Mouse (Mus musculus) heart, embryonic 14.5 days (tissue): ENCODE results near the gene Dcdc2c. TPM values are rescaled to one million over a fixed set of nuclear protein-coding genes. Genes with fewer than 3 reads are reported as not detected.
A peak's percentile ranks its signal among the peaks of the same experiment; 100 is the strongest.

Source experiments
- ATAC-seq: fragments of 200-750 bp; cut with Nextera tagmentation; 2 replicates; pipeline ENCODE4 v1.8.0; 2017; ENCODE audit warnings: low read depth, moderate TSS enrichment; ENCODE audit not compliant: insufficient number of reproducible peaks, insufficient read depth, low FRiP score
- H3K27ac ChIP-seq, 2 experiments: fragments of 200-500 bp in 1 of 2; fragments of 300-500 bp in 1 of 2; sonication (generic) in 1 of 2; replicated peaks in 1 of 2; 2 replicates each; pipeline ENCODE4 v1.5.1; 2012 to 2014; ENCODE audit warnings: low read depth in 2 of 2, low read length in 2 of 2, control low read depth in 1 of 2, mild to moderate bottlenecking in 1 of 2, mixed read lengths in 1 of 2; ENCODE audit not compliant: control insufficient read depth in 1 of 2, insufficient read depth in 1 of 2
- H3K27me3 ChIP-seq: fragments of 300-500 bp; sonication (generic); 2 replicates; pipeline ENCODE4 v1.6.1; 2014; ENCODE audit warnings: mild to moderate bottlenecking, low read length, control low read depth; ENCODE audit not compliant: control insufficient read depth, insufficient read depth
- H3K36me3 ChIP-seq: fragments of 300-500 bp; sonication (generic); 2 replicates; pipeline ENCODE4 v1.6.1; 2014; ENCODE audit warnings: mild to moderate bottlenecking, control low read depth, low read length, mixed read lengths; ENCODE audit not compliant: control insufficient read depth, insufficient read depth
- H3K4me1 ChIP-seq, 2 experiments: fragments of 200-500 bp in 1 of 2; fragments of 300-500 bp in 1 of 2; sonication (generic) in 1 of 2; 2 replicates each; pipeline ENCODE4 v1.6.1; 2012 to 2014; ENCODE audit warnings: low read length in 2 of 2, control low read depth in 1 of 2, mixed read lengths in 1 of 2; ENCODE audit not compliant: control insufficient read depth in 2 of 2, insufficient read depth in 2 of 2
- H3K4me2 ChIP-seq: fragments of 300-500 bp; sonication (generic); 2 replicates; pipeline ENCODE4 v1.6.1; 2014; ENCODE audit warnings: mild to moderate bottlenecking, low read length
- H3K4me3 ChIP-seq, 2 experiments: fragments of 200-500 bp in 1 of 2; fragments of 300-500 bp in 1 of 2; sonication (generic) in 1 of 2; 2 replicates each; pipeline ENCODE4 v1.5.1; 2012 to 2014; ENCODE audit warnings: low read length in 2 of 2, mild to moderate bottlenecking in 2 of 2, control low read depth in 1 of 2, low read depth in 1 of 2, moderate library complexity in 1 of 2; ENCODE audit not compliant: control insufficient read depth in 1 of 2, insufficient read depth in 1 of 2
- H3K9ac ChIP-seq: fragments of 300-500 bp; sonication (generic); 2 replicates; pipeline ENCODE4 v1.6.1; 2014; ENCODE audit warnings: mild to moderate bottlenecking, low read length
- H3K9me3 ChIP-seq: fragments of 300-500 bp; sonication (generic); 2 replicates; pipeline ENCODE4 v1.6.1; 2016; ENCODE audit warnings: low read length, control low read depth; ENCODE audit not compliant: control insufficient read depth
- WGBS: fragments of 180-500 bp; shearing (Covaris S2); extraction: QIAGEN DNeasy Blood & Tissue Kit; methylation state at CpG from one replicate; pipeline ENCODE4 v1.1.7; 2014; 5-methylcytosine and 5-hydroxymethylcytosine counted together
- polyA plus RNA-seq: library from polyadenylated mRNA; unstranded; fragments of >200 nt; fragmentation: Nextera tagmentation; extraction: Ambion mirVana; gene quantifications from 2 replicates; pipeline ENCODE4 v1.2.1, GENCODE M21; 2014

Dcdc2c gene
- polyA plus RNA-seq = 0.13 TPM in 1 of 2 replicates, not detected in the other

DNA sequence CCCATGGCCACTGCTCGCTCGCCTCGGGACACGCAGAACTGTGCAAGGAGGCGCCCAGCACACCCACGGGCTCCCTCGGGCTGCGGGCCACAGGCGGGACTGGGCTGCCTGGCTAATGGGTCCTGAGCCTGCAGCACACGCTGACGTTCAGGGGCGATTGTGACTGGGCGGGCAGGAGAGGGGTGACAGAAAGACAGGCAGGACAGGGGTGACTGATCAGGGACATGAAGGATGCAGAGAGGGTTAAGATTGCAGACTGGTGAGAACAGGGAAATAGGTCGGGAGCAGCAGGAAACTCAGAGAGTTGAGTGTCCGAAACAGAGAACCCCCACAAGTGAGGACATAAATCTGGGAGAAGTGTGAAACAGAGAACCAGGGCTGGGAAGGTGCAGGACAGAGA, at the start of gene Dcdc2c:
Dcdc2c (minus strand) TSS at position 101 of the 400 bp plus-strand sequence.
- no peak within 1 kb of the TSS for H3K27ac ChIP-seq
- H3K9ac ChIP-seq = no peak within 1 kb of the TSS
- 54% methylated on average over 15 of the region's 15 CpGs for WGBS
- no peaks in the 10 kb centered on the region; a peak in 1 of 4 replicates for H3K4me1 ChIP-seq
- no peaks in the 10 kb centered on the region for H3K9me3 ChIP-seq
- no peak for ATAC-seq
- H3K4me3 ChIP-seq = no peak within 1 kb of the TSS
- H3K4me2 ChIP-seq = peak within 1 kb of the TSS; percentile 49
- no peaks in the 10 kb centered on the region for H3K27me3 ChIP-seq
- no peaks in the 10 kb centered on the region for H3K36me3 ChIP-seq

DNA sequence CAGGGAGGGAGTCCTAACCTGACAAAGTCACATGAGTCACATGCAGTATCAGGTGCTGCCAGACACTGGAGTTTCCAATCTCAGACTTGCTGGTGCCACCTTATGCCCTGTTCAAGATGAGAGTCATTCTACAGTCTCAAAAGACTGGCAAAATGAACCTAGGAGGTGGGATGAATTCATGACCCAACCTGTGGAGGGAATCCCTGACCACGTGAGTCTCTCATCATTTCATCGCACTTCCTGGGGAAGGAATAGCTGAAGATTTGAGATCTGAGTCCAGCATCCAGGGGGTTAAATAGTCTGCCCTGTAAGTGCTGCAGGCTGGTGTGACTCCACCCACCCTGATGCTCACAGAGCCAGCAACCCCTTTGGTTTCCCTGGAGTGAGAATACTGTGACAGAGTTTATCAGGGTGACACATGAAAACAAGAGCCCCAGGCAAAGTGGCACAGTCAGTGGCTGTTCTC, 46.4 kb upstream of the Dcdc2c start:
- no peak overlapping the region for H3K27ac ChIP-seq
- WGBS = 39% methylated on average over 2 of the region's 2 CpGs

DNA sequence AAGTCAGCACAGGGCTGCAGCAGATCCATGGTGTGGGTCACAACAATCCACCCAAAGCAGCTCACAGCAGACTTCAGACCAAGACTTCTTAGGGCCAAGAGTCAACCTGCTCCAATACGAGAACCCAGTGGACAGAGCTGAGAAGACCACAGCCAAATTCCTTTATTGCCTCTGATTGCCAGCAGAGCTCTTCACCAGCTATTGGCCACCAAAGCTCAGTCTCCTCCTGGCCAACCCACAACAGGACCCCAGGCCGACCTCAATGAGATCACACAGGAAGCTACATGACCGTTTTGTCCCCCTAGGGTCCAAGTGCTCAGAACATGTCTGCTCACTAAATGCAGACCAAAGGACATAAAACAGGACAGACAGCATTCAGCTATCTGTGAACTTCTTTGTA, 45.9 kb upstream of the Dcdc2c start:
- Histone ChIP-seq H3K27ac (no peak overlapping the region), H3K4me2 (no peak overlapping the region)
- 28% methylated on average over 3 of the region's 3 CpGs for WGBS

More for the DNA sequence above, 46.4 kb upstream of the Dcdc2c start:
- Histone ChIP-seq H3K36me3 (no peaks in the 10 kb centered on the region), H3K4me1 (peaks cover 11 to 14% of the 10 kb centered on the region in 2 experiments; a peak in 3 of 4 replicates), H3K9ac (no peak overlapping the region), H3K27me3 (no peaks in the 10 kb centered on the region), H3K4me3 (no peak overlapping the region), H3K4me2 (no peak overlapping the region), H3K9me3 (no peaks in the 10 kb centered on the region)
- ATAC-seq = no peak

DNA sequence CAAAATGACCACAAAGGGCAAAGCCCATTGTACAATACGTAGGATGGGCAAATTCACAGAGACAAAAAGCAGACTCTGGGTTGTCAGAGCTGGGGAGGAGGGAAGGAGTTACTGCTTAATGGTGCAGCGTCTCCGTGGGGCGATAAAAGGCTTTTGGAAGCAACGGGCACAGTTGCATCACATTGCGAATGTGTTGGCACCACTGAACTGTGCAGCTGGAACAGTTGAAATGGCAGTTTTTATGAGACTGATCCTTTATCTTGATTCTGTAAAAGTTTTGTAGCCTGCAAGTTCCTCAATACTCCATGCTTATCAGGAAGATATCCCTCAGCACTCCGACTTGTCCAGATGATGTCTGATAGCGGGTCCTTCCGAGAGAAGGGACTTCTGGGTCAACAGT, 45.5 kb upstream of the Dcdc2c start:
- H3K4me3 ChIP-seq = no peak overlapping the region
- peaks cover 11 to 14% of the 10 kb centered on the region in 2 experiments; a peak in 3 of 4 replicates for H3K4me1 ChIP-seq
- 47% methylated on average over 9 of the region's 9 CpGs for WGBS
- no peaks in the 10 kb centered on the region for H3K9me3 ChIP-seq
- no peaks in the 10 kb centered on the region for H3K27me3 ChIP-seq
- no peak overlapping the region for H3K9ac ChIP-seq
- no peaks in the 10 kb centered on the region for H3K36me3 ChIP-seq
- ATAC-seq = no peak
- H3K27ac ChIP-seq = no peak overlapping the region
- no peak overlapping the region for H3K4me2 ChIP-seq

More for the DNA sequence above, 45.9 kb upstream of the Dcdc2c start:
- Histone ChIP-seq H3K4me1 (peaks cover 11 to 14% of the 10 kb centered on the region in 2 experiments; a peak in 3 of 4 replicates), H3K27me3 (no peaks in the 10 kb centered on the region), H3K9ac (no peak overlapping the region), H3K36me3 (no peaks in the 10 kb centered on the region), H3K4me3 (no peak overlapping the region), H3K9me3 (no peaks in the 10 kb centered on the region)
- ATAC-seq = no peak

DNA sequence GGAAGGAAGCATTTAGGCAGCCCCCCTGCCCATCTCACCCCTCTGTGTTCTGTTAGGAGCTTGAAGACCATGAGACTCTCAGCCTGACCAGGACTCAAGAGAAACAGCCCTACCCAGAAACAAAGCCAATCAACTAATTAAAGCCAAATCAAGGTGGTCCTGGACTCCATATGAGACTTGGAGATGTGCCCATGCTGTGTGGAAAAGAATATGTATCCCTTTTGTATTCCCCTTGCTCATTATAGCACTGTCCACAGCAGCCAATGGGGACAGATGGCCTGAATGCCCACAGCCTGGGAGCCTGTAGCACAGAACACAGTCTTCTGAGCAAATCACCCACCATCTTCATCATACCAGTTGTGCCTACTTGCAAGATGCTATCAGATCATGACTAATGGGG, 44.7 kb upstream of the Dcdc2c start:
- Histone ChIP-seq H3K4me1 (peaks cover 11 to 14% of the 10 kb centered on the region in 2 experiments; a peak in 3 of 4 replicates), H3K9ac (no peak overlapping the region), H3K9me3 (no peaks in the 10 kb centered on the region), H3K4me2 (no peak overlapping the region), H3K36me3 (no peaks in the 10 kb centered on the region), H3K27me3 (no peaks in the 10 kb centered on the region), H3K27ac (no peak overlapping the region), H3K4me3 (no peak overlapping the region)
- no peak for ATAC-seq

DNA sequence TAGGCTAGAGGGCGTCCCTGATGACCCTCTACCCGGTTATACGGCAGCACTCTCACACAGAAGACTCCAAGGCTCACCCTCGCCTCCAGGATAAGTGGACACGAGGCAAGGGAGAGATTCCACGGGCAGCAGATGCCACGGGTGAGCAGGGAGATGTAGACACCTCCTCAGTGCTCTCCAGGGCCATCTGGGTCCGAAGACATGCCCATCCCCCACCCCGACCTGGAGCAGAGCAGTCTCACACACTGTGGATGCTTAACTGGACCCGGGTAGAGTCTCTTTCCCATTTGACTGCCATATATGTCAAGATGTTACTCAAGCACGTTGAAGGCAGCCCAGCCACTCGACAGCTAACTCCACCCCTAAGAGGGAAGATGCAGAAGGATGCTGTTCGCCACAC, 38.2 kb upstream of the Dcdc2c start:
- Histone ChIP-seq H3K36me3 (no peaks in the 10 kb centered on the region), H3K9ac (no peak overlapping the region), H3K4me3 (no peak overlapping the region), H3K4me1 (peaks cover 2 to 4% of the 10 kb centered on the region in 2 experiments; a peak in 3 of 4 replicates), H3K27me3 (peaks cover 18% of the 10 kb centered on the region), H3K4me2 (no peak overlapping the region), H3K27ac (no peak overlapping the region), H3K9me3 (no peaks in the 10 kb centered on the region)
- WGBS = 38% methylated on average over 13 of the region's 13 CpGs
- no peak for ATAC-seq

DNA sequence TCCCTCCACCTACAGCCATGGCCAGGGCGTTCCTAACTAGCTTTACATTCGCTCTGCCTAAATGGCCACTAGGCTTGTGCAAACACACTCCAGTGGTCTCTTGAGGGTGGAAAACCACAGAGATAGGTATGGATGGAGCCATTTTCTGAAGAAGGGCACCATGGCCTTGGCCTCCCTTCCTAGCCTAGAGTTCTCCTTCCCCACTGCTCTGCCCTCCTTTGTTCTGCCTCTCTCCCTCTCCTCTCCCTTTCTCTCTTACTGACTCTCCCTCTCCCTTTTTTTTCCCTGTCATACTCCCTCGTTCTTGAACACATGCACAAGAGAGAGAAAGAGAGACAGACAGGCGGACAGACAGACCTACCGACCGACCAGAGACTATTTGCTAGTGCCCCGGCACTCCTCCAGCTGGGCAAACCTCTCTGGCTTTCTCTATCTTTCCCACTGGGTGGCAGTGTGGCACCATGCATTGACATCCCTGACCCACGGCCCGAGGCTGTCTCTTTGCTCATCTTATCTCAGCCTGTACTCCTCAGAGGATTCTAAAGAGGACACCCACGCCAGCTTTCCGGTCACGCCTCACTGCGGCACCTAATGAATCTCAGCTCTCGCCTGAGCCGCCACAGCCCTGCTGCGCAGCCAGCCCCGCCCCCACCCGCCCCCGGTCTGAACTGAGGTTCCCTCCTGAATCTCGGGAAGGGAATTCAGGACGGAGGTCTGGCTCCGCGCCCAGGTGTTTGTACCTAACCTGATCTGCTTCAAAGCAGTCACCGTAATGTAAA, 37.1 kb upstream of the Dcdc2c start:
- Histone ChIP-seq H3K9ac (peak overlapping the region; percentile 47), H3K27ac (no peak overlapping the region), H3K4me1 (peaks cover 2 to 4% of the 10 kb centered on the region in 2 experiments; a peak in 3 of 4 replicates), H3K36me3 (no peaks in the 10 kb centered on the region), H3K4me2 (peak overlapping the region; percentile 80), H3K9me3 (no peaks in the 10 kb centered on the region), H3K27me3 (peaks cover 18% of the 10 kb centered on the region), H3K4me3 (peak overlapping the region; percentile 46 to 47)
- peak; percentile 69 for ATAC-seq
- 8% methylated on average over 24 of the region's 24 CpGs for WGBS
